Mouse (Mus musculus) MEL (cell line): ENCODE measurements around the gene Ddx56.

Source experiments
- CHD1 ChIP-seq: IDR thresholded peaks from 2 replicates; pipeline ENCODE4 v1.6.1; 2012; ENCODE audit warnings: low read depth, mild to moderate bottlenecking, inconsistent platforms, low read length, improper control_type of control experiment
- CHD2 ChIP-seq: IDR thresholded peaks from 2 replicates; pipeline ENCODE4 v1.6.1; 2011; ENCODE audit warnings: low read length, improper control_type of control experiment
- CTCF ChIP-seq, 3 experiments: IDR thresholded peaks in 2 of 3; conservative IDR thresholded peaks in 1 of 3; 2 replicates each; pipeline ENCODE4 v1.5.1; 2011 to 2012; ENCODE audit warnings: low read length in 3 of 3, low read depth in 2 of 3, mild to moderate bottlenecking in 2 of 3, improper control_type of control experiment in 1 of 3, inconsistent platforms in 1 of 3, mixed read lengths in 1 of 3, moderate library complexity in 1 of 3; ENCODE audit not compliant: control insufficient read depth in 1 of 3, insufficient read depth in 1 of 3, poor library complexity in 1 of 3, severe bottlenecking in 1 of 3
- ETS1 ChIP-seq: IDR thresholded peaks from 2 replicates; pipeline ENCODE4 v1.6.1; 2012; ENCODE audit warnings: low read depth, mild to moderate bottlenecking, inconsistent platforms, low read length, improper control_type of control experiment, moderate library complexity
- MAX ChIP-seq: IDR thresholded peaks from 2 replicates; pipeline ENCODE4 v1.6.1; 2011; ENCODE audit warnings: low read length, improper control_type of control experiment
- MEF2A ChIP-seq: IDR thresholded peaks from 2 replicates; pipeline ENCODE4 v1.6.1; 2014; ENCODE audit warnings: low read depth, mild to moderate bottlenecking, inconsistent platforms, low read length, improper control_type of control experiment; ENCODE audit not compliant: poor library complexity, insufficient replicate concordance, severe bottlenecking; ENCODE audit errors: extremely low read depth
- POLR2A ChIP-seq, 2 experiments: IDR thresholded peaks; 2 replicates each; pipeline ENCODE4 v1.6.1; 2011 to 2012; ENCODE audit warnings: low read length in 2 of 2, mild to moderate bottlenecking in 2 of 2, control low read depth in 1 of 2, improper control_type of control experiment in 1 of 2, low read depth in 1 of 2, moderate library complexity in 1 of 2; ENCODE audit not compliant: control insufficient read depth in 1 of 2, insufficient read depth in 1 of 2, poor library complexity in 1 of 2
- POLR2AphosphoS5 ChIP-seq: IDR thresholded peaks from 2 replicates; pipeline ENCODE4 v1.6.1; 2012; ENCODE audit warnings: low read depth, borderline replicate concordance, mild to moderate bottlenecking, inconsistent platforms, low read length, moderate library complexity, mixed read lengths
- TAL1 ChIP-seq: IDR thresholded peaks from 2 replicates; pipeline ENCODE4 v1.6.1; 2012; ENCODE audit warnings: mild to moderate bottlenecking, inconsistent platforms, low read length, moderate library complexity, mixed read lengths

DNA sequence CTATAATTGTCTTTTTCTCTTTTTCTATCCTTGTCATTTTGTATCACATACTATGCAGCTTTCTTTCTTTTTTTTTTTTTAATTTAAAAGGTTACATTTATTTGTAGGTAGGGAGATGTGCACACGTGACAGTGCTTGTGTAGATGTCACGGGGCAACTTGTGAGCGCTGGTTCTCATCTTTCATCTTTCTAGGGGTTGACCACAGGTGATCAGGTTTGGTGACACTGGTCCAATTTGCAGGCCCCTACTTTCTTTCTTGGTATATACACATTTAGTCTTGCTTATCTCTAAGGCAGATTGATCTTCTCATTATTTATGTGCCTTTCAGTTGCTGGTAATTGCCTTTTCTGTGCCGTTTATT lies 25.4 kb upstream of the Ddx56 start:
- TF ChIP-seq POLR2A (IDR thresholded peaks at IDR 0.05; ENCODE audit: control insufficient read depth in 1 of 2, insufficient read depth in 1 of 2, low read depth in 1 of 2, low read length in 2 of 2, poor library complexity in 1 of 2) (no peak), ETS1 (no peak), CHD2 (no peak), CHD1 (no peak), TAL1 (no peak), CTCF (IDR thresholded peaks at IDR 0.05 in 2 of 3, conservative IDR thresholded peaks at IDR 0.05 in 1 of 3; ENCODE audit: control insufficient read depth in 1 of 3, insufficient read depth in 1 of 3, low read depth in 2 of 3, low read length in 3 of 3, poor library complexity in 1 of 3, severe bottlenecking in 1 of 3) (no peak), MAX (no peak), MEF2A (no peak), POLR2AphosphoS5 (no peak)
